Mouse (Mus musculus) layer of hippocampus, postnatal 10 days (tissue): ENCODE data around the gene Cacnb4. TPM values are rescaled to one million over a fixed set of nuclear protein-coding genes. Genes with fewer than 3 reads are reported as not detected.
A peak's percentile ranks its signal among the peaks of the same experiment; 100 is the strongest.

Source experiments
- DNase-seq, 2 experiments: peaks; one replicate each; pipeline ENCODE4 v3.0.0; 2021; ENCODE audit warnings: low spot score in 2 of 2
- total RNA-seq, 2 experiments: library from RNA; stranded (reverse); gene quantifications; 2 replicates each; pipeline ENCODE4 v1.2.3; 2021

The Cacnb4 gene
- total RNA-seq, 2 experiments from 2014 or later: 59.9 to 73.7 TPM

GRCm38 (mm10) chr2:52605321-52605720, 71.3 kb downstream of the Cacnb4 start:
- peak; percentile 80 to 83 for DNase-seq

GRCm38 (mm10) chr2:52604651-52605020, 72.0 kb downstream of the Cacnb4 start:
- no peak for DNase-seq

DNA sequence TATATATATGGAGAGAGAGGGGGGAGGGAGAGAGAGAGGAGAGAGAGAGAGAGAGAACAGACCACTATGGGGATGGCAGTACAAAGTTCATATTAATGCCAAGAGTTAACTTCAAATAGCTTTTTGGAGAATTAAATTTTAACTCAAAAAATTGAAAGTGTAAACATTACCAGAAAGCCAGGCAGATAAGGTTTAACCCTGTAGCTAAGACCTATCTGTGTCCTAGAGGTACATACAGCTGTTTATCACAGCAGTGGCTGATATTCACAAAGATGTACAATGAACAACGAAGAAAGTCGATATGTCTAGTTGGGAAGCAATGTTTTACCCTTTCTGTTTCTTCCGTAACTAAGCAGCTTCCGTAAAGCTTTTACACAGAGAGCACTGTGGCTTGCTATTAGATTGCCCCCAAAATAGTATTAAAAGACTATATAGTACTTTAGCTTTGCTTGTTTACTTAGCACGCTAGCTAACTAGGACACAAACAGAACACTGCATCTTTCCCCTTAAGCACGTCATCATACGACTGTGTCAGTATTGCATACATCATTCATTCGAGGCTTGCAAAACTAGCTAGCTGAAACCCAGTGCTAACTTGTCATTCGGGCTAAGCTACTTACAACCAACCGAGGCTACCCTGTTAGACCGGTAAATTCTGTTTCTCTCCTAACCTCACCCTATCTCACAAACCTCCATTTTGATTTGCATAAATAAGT, 72.5 kb downstream of the Cacnb4 start:
- no peak for DNase-seq

DNA sequence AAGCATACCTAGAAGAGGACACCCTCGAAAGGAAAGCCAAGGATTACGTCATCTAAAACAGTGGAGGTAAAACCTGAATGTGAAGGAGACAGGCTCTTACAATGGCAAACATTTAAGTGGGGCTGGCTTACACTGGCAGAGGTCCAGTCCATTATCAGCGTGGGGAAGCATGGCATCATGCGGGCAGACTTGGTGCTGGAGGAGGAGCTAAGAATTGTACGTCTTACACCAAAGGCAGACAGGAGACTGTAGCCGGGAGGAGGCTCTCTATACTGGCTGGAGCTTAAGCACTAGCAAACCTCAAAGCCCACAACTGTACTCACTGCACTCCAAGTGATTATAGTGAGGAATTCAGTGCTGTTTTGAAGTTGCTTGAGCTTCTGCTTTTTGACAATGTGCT, 73.2 kb downstream of the Cacnb4 start:
- no peak for DNase-seq

GRCm38 (mm10) chr2:52602921-52603320, 73.7 kb downstream of the Cacnb4 start:
- DNase-seq: no peak

- DNase-seq: no peak
Measured at GRCm38 (mm10) chr2:52602228-52602627, 74.4 kb downstream of the Cacnb4 start.

DNA sequence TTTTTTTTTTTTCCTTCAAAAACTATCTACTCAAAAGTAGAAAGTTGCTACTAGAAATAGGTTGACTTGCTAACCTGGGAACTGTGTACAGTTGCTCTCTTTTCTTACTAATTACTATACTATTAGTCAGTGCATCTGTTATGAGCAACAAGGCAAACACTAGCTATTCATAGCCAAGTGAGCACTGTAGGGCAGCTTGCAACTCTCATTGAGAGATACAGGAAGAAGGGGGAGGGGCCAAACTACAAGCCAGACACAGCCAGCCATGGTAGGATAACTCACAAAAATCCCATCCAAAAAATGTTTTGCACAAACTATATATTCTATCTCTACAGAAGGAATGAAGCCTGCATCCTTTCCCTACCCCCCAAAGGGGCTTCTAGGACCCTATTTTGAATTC, 79.1 kb downstream of the Cacnb4 start:
- no peak for DNase-seq

- DNase-seq: no peak
Measured at GRCm38 (mm10) chr2:52593814-52594213, 82.8 kb downstream of the Cacnb4 start.

DNA sequence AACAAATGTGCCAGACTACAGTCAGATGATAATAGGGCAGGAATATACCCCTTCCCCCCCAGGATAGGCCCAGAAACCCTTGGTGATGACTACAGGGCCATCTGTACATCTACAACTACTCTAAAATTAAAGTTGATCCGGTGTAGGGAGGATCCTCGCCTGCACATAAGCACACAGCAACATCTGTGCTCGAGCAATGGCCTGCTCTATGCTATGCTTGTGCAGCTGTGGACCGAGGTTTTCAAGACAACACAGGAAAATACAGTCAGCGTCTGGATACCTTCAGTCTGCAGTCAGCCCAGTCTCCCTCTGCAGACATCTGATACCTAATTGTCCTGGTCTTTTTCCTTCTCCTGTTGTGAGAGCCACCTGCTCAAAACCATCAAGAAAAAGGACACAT, 83.4 kb downstream of the Cacnb4 start:
- DNase-seq: no peak

- peak; percentile 82 to 87 for DNase-seq
Measured at GRCm38 (mm10) chr2:52590970-52591347, 85.7 kb downstream of the Cacnb4 start.

- no peak for DNase-seq
Measured at GRCm38 (mm10) chr2:52590340-52590969, 86.2 kb downstream of the Cacnb4 start.

DNA sequence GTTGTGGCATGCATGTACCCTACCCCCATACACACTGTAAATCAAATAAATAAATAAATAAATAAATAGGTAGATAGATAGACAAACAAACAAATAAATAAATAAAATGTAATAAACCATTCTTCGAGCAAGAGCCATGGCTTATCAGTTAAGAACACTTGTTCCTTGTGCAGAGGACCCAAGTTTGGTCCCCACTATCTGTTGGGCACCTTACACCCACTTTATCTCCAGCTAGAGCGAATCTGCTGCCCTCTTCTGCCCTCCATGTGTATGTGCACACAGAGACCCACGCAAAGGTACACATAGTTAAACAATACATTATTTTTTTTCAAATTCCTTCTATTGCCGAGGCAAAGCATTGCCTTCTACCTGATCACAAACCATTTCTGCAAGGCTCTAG, 87.1 kb downstream of the Cacnb4 start:
- DNase-seq: no peak

DNA sequence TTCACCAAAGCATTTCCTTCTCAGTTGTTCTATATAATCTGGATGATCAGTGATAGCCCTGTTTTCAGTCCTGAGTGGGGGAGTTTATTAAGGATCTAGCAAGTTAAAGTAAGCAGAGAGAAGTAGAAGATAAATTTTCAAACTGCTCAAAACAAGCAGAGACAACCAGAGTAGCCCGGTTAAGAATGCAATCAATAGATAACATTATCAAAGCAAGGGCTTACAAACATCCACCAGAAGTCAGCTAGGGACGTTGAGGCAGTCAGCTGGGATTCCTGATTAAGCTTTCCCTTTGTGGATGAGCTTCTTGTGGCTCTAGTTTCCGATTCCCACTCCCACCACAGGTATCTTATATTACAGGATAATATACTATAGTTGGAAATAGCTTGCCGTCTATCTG, 91.2 kb downstream of the Cacnb4 start:
- DNase-seq: no peak

DNA sequence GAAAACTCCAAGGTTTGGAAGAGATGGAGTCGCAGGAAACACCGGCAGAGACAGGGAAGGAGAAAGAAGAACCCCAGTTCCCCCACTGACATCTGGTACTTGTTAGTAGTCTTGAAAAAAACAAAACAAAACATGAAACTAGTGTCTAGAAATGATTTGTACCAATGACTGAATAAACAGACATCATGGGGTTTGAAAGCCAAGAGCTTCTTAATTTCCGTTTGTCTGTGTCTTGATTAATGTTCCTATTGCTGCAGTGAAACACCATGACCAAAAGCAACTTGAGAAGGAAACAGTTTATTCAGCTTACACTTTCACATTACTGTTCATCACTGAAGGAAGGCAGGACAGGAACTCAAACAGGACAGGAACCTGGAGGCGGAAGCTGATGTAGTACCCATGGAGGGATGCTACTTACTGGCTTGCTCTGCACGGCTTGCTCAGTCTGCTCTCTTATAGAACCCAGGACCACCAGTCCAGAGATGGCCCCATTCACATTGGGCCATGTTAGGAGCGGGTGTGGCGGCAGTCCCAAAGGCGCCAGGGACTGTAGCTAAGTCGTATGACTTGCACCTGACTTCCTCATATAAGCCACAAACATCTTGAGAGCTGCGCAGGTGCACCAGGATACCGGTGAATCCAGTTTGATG, 95.4 kb downstream of the Cacnb4 start:
- no peak for DNase-seq

DNA sequence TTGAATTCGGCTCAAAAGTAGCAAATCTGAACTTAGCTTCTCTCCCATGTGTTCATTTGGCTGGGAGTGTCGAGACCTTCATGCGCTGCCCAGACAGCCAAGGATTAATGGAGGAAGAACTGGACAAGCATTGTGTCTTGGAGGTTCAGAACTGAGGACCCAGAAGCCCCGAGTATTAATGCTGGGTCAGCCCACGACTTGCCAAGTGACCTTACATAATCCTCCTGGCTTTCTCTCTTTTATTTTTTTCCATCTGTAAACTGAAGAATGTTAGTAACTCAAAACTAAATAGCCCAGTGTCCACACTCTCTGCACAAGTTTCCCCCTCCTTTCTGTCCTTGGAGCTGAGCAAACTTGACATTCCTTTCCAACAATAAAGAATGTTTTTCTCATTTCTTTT, 95.9 kb downstream of the Cacnb4 start:
- no peak for DNase-seq

- peak in 1 of 2 experiments; percentile 31 for DNase-seq
Measured at GRCm38 (mm10) chr2:52578846-52579245, 97.8 kb downstream of the Cacnb4 start.

GRCm38 (mm10) chr2:52577700-52578099, 98.9 kb downstream of the Cacnb4 start:
- DNase-seq: no peak

GRCm38 (mm10) chr2:52576546-52576945, 100.1 kb downstream of the Cacnb4 start:
- DNase-seq: no peak

- no peak for DNase-seq
Measured at GRCm38 (mm10) chr2:52575637-52576175, 100.9 kb downstream of the Cacnb4 start.

- DNase-seq: no peak
Measured at GRCm38 (mm10) chr2:52574929-52575328, 101.7 kb downstream of the Cacnb4 start.

- DNase-seq: no peak
Measured at GRCm38 (mm10) chr2:52572221-52572620, 104.4 kb downstream of the Cacnb4 start.

DNA sequence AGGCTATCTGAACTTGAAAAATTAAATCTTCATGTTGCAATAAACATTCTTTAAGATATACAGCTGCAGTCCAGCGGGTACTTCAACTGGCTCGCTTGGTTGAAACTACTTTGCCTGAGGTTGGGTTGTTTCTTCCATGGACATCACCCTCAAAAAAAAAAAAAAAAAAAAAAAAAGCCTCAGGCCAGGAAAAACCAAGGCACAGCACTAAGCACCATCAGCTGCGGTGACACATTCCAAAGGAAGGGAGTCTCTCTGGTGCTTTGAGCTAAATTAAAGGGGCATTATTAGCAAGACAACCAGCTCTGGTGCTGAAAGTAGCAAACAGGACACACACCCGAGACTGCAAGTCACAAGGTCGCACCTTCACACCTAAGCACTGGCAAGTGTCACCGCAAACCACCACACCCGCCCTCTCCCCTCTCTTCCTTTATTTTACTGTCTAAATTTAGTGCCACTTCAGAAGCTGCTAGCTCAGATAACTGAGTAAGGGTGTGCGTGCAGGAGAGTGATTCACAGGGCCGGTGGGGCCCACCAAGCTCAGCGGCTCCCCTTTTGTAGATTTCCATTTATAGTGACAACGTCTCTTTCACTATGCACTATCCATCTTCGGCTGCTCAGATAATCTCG, 105.2 kb downstream of the Cacnb4 start:
- no peak for DNase-seq
